20 mouse cellular contexts compared by ENCODE assay signal in the genomic region with DNA sequence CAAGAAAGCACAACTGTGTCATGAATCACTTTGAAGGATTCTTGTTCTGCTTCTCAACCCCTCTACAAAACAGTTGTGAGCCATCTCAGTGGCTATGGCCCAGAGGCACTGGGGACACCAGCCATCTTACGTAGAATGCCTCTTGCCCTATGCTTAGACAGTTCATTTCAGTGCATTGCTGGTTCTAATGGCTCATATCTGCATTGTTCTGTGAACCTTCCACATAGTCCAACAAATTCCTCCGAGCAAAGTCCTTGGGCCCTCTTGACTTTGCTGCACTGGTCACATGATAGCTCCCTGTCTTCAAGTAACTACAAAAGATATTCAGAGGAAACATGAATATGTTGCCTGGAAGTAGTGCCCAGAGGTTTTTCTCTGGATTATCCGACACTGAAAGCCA. TPM values are rescaled to one million over a fixed set of nuclear protein-coding genes. Genes with fewer than 3 reads are reported as not detected.
DNase-seq lines count a peak whose midpoint lies in the region; ATAC-seq and TF ChIP-seq lines count a peak whose summit lies in the region.
"Had no signal": no experiment of that assay in that cellular context is flagged by ENCODE, and none has a peak within 500 bp of the region (broad histone marks: within the 10 kb centered on the region; RNA-seq: fewer than 3 reads in every experiment).

No protein-coding gene starts in this region.

- no peaks in the 10 kb centered on the region for H3K27me3 ChIP-seq in kidney, adult 2 months (replicated peaks; ENCODE audit: control insufficient read depth, insufficient read depth, low read length)
- H3K27me3 ChIP-seq in kidney, embryonic 14.5 days (ENCODE audit: control insufficient read depth, insufficient read depth, low read length), result 0 out of 2 replicates have a peak, but pooled peaks cover 3% of the 10 kb centered on the region
- H3K27me3 ChIP-seq in intestine, embryonic 15.5 days (replicated peaks), result no peaks in the 10 kb centered on the region
- H3K27me3 ChIP-seq in intestine, embryonic 16.5 days (replicated peaks; ENCODE audit: control insufficient read depth, insufficient read depth, low read length), result no peaks in the 10 kb centered on the region
- 0 out of 2 replicates have a peak, but pooled peaks cover 5% of the 10 kb centered on the region for H3K27me3 ChIP-seq in limb, embryonic 10.5 days (ENCODE audit: low read depth, poor library complexity, severe bottlenecking)
- H3K27me3 ChIP-seq: embryonic facial prominence, embryonic 12.5 days had no signal

- H3K9me3 ChIP-seq in kidney, embryonic 14.5 days (ENCODE audit: control insufficient read depth, low read length), result no peaks in the 10 kb centered on the region
- no peaks in the 10 kb centered on the region for H3K9me3 ChIP-seq in intestine, embryonic 15.5 days
- no peaks in the 10 kb centered on the region for H3K9me3 ChIP-seq in intestine, embryonic 16.5 days (ENCODE audit: control insufficient read depth, low read length)
- H3K9me3 ChIP-seq in limb, embryonic 10.5 days (replicated peaks), result 0 out of 2 replicates have a peak, but pooled peaks cover 2% of the 10 kb centered on the region

- H3K4me1 ChIP-seq in kidney, adult 2 months (ENCODE audit: control insufficient read depth, insufficient read depth, low read length), result no peaks in the 10 kb centered on the region
- H3K4me1 ChIP-seq in kidney, embryonic 14.5 days (ENCODE audit: control insufficient read depth, insufficient read depth, low read length), result no peaks in the 10 kb centered on the region
- no peaks in the 10 kb centered on the region for H3K4me1 ChIP-seq in intestine, embryonic 15.5 days (replicated peaks)
- H3K4me1 ChIP-seq in intestine, embryonic 16.5 days (ENCODE audit: control insufficient read depth, insufficient read depth, low read length), result no peaks in the 10 kb centered on the region
- H3K4me1 ChIP-seq in limb, embryonic 10.5 days, result no peaks in the 10 kb centered on the region
- H3K4me1 ChIP-seq: embryonic facial prominence, embryonic 10.5 days; embryonic facial prominence, embryonic 12.5 days; forebrain, embryonic 13.5 days; forebrain, embryonic 15.5 days had no signal

- no peak overlapping the region for H3K4me3 ChIP-seq in kidney, adult 2 months (ENCODE audit: insufficient read depth, low read depth, low read length)
- H3K4me3 ChIP-seq in kidney, embryonic 14.5 days (ENCODE audit: low read length), result no peak overlapping the region
- H3K4me3 ChIP-seq in intestine, embryonic 15.5 days (replicated peaks), result no peak overlapping the region
- no peak overlapping the region for H3K4me3 ChIP-seq in intestine, embryonic 16.5 days (ENCODE audit: low read length)
- H3K4me3 ChIP-seq in limb, embryonic 10.5 days, result no peak overlapping the region
- H3K4me3 ChIP-seq: embryonic facial prominence, embryonic 10.5 days; embryonic facial prominence, embryonic 12.5 days; forebrain, embryonic 13.5 days; forebrain, embryonic 15.5 days had no signal

- ATAC-seq in kidney, embryonic 14.5 days (ENCODE audit: low FRiP score, low TSS enrichment), result no peak
- peak; percentile 43; the same call in 1 of the 2 replicates for ATAC-seq in intestine, embryonic 15.5 days
- peak; percentile 83 for ATAC-seq in intestine, embryonic 16.5 days
- ATAC-seq: forebrain, embryonic 13.5 days; forebrain, embryonic 15.5 days had no signal

- DNase-seq in kidney, adult 2 months, result peak; percentile 12
- peak; percentile 21 for DNase-seq in yolk sac, embryonic 10.5 days (ENCODE audit: low spot score)
- DNase-seq in limb, embryonic 10.5 days (ENCODE audit: low spot score), result no peak
- DNase-seq in cerebellum, postnatal 4 days (ENCODE audit: low spot score in 2 of 2), result no peak
- DNase-seq: adrenal gland, adult 2 months; adrenal gland, postnatal 10 days; adrenal gland, postnatal 25 days; cerebellum, adult 11 months; cerebellum, adult 18-20 months; cerebellum, adult 8-10 months; cerebellum, adult 9-11 months; cerebellum, postnatal 14 days; cerebellum, postnatal 36 days had no signal

- H3K27ac ChIP-seq in kidney, adult 2 months (ENCODE audit: insufficient read depth, low read depth, low read length), result no peak overlapping the region
- no peak overlapping the region for H3K27ac ChIP-seq in kidney, embryonic 14.5 days (ENCODE audit: low read depth, low read length)
- H3K27ac ChIP-seq in intestine, embryonic 15.5 days, result no peak overlapping the region
- H3K27ac ChIP-seq in intestine, embryonic 16.5 days (ENCODE audit: low read length), result no peak overlapping the region
- H3K27ac ChIP-seq in limb, embryonic 10.5 days, result no peak overlapping the region
- H3K27ac ChIP-seq: embryonic facial prominence, embryonic 10.5 days; embryonic facial prominence, embryonic 12.5 days; forebrain, embryonic 13.5 days; forebrain, embryonic 15.5 days had no signal

- no peaks in the 10 kb centered on the region for H3K36me3 ChIP-seq in kidney, adult 2 months (ENCODE audit: control insufficient read depth, insufficient read depth, low read length)
- H3K36me3 ChIP-seq in kidney, embryonic 14.5 days (ENCODE audit: control insufficient read depth, insufficient read depth, low read length), result no peaks in the 10 kb centered on the region
- H3K36me3 ChIP-seq in intestine, embryonic 15.5 days, result no peaks in the 10 kb centered on the region
- no peaks in the 10 kb centered on the region for H3K36me3 ChIP-seq in intestine, embryonic 16.5 days (ENCODE audit: control insufficient read depth, insufficient read depth, low read length)
- no peaks in the 10 kb centered on the region for H3K36me3 ChIP-seq in limb, embryonic 10.5 days
- H3K36me3 ChIP-seq: embryonic facial prominence, embryonic 10.5 days; embryonic facial prominence, embryonic 12.5 days; forebrain, embryonic 15.5 days had no signal

- WGBS in kidney, adult 2 months, result 73% methylated on average over 3 of the region's 3 CpGs
- WGBS in kidney, embryonic 14.5 days, result 92% methylated on average over 3 of the region's 3 CpGs
- WGBS in intestine, embryonic 15.5 days, result 83% methylated on average over 3 of the region's 3 CpGs
- WGBS in intestine, embryonic 16.5 days, result 88% methylated on average over 3 of the region's 3 CpGs
- WGBS in limb, embryonic 10.5 days, result 94% methylated on average over 3 of the region's 3 CpGs

- no peak for TF ChIP-seq CTCF in kidney, adult 2 months (conservative IDR thresholded peaks at IDR 0.05; ENCODE audit: insufficient read depth, insufficient read length, low read depth, low read length)

- H3K9ac ChIP-seq in kidney, embryonic 14.5 days (ENCODE audit: low read depth, low read length), result no peak overlapping the region
- H3K9ac ChIP-seq in intestine, embryonic 15.5 days, result no peak overlapping the region
- no peak overlapping the region for H3K9ac ChIP-seq in intestine, embryonic 16.5 days (ENCODE audit: low read depth, low read length)
- H3K9ac ChIP-seq: embryonic facial prominence, embryonic 12.5 days; forebrain, embryonic 13.5 days; forebrain, embryonic 15.5 days had no signal

- TF ChIP-seq POLR2A in kidney, adult 2 months (IDR thresholded peaks at IDR 0.05; ENCODE audit: low read depth, low read length), result no peak

- no peak overlapping the region for H3K4me2 ChIP-seq in kidney, embryonic 14.5 days (replicated peaks; ENCODE audit: low read depth, low read length)
- H3K4me2 ChIP-seq in intestine, embryonic 15.5 days (replicated peaks), result no peak overlapping the region
- no peak overlapping the region for H3K4me2 ChIP-seq in intestine, embryonic 16.5 days (ENCODE audit: low read depth, low read length)
- H3K4me2 ChIP-seq: embryonic facial prominence, embryonic 12.5 days; forebrain, embryonic 13.5 days; forebrain, embryonic 15.5 days had no signal

RNA-seq across cellular contexts. Expression of a gene that starts 36.1 kb away (rescaled TPM):
- not detected in 2 replicates for polyA plus RNA-seq in kidney, adult 2 months (2012; rRNA removed)
- polyA plus RNA-seq in kidney, embryonic 14.5 days (2014; fragmentation: Nextera tagmentation; extraction: Ambion mirVana), result 0.09 TPM in 1 of 2 replicates, not detected in the other
- polyA plus RNA-seq in intestine, embryonic 15.5 days (2015; fragmentation: Nextera tagmentation; extraction: Ambion mirVana), result 0.09 and 0.14 TPM in 2 replicates
- not detected in 2 replicates for polyA plus RNA-seq in intestine, embryonic 16.5 days (2015; fragmentation: Nextera tagmentation; extraction: Ambion mirVana)
- 0.08 and 0.13 TPM in 2 replicates for polyA plus RNA-seq in limb, embryonic 10.5 days (2016; fragmentation: Nextera tagmentation; extraction: Ambion mirVana)

Comparison
In these comparisons a context has a peak if more than half of its experiments do, and no peak if none do; other contexts are left out.
1. DNase-seq: peak in kidney, adult 2 months (single experiment) and yolk sac, embryonic 10.5 days (single experiment); none in limb, embryonic 10.5 days (single experiment) and cerebellum, postnatal 4 days (0 of 2).